Mouse (Mus musculus) intestine, embryonic 16.5 days (tissue): ENCODE measurements around the gene Trim5. TPM values are rescaled to one million over a fixed set of nuclear protein-coding genes. Genes with fewer than 3 reads are reported as not detected.
A peak's percentile ranks its signal among the peaks of the same experiment; 100 is the strongest.
"Not testable (repeated sequence)": the region's sequence is repeated elsewhere in the genome, so short reads cannot be mapped to it uniquely, and the experiment has no call there.

ENCODE experiments used
- ATAC-seq: fragments of 200-750 bp; cut with Nextera tagmentation; 2 replicates; pipeline ENCODE4 v1.8.0; 2017; ENCODE audit warnings: moderate TSS enrichment, moderate library complexity
- H3K27ac ChIP-seq: fragments of 300-500 bp; sonication (generic); 2 replicates; pipeline ENCODE4 v1.5.1; 2014; ENCODE audit warnings: mild to moderate bottlenecking, low read length
- H3K27me3 ChIP-seq: fragments of 300-500 bp; sonication (generic); replicated peaks from 2 replicates; pipeline ENCODE4 v1.6.1; 2014; ENCODE audit warnings: low read length, control low read depth, mixed read lengths; ENCODE audit not compliant: control insufficient read depth, insufficient read depth
- H3K36me3 ChIP-seq: fragments of 300-500 bp; sonication (generic); 2 replicates; pipeline ENCODE4 v1.6.1; 2014; ENCODE audit warnings: low read length, control low read depth; ENCODE audit not compliant: control insufficient read depth, insufficient read depth
- H3K4me1 ChIP-seq: fragments of 300-500 bp; sonication (generic); 2 replicates; pipeline ENCODE4 v1.6.1; 2014; ENCODE audit warnings: low read length, control low read depth, mixed read lengths; ENCODE audit not compliant: control insufficient read depth, insufficient read depth
- H3K4me2 ChIP-seq: fragments of 300-500 bp; sonication (generic); 2 replicates; pipeline ENCODE4 v1.6.1; 2014; ENCODE audit warnings: low read depth, low read length, control low read depth
- H3K4me3 ChIP-seq: fragments of 300-500 bp; sonication (generic); 2 replicates; pipeline ENCODE4 v1.5.1; 2014; ENCODE audit warnings: mild to moderate bottlenecking, low read length
- H3K9ac ChIP-seq: fragments of 300-500 bp; sonication (generic); 2 replicates; pipeline ENCODE4 v1.6.1; 2014; ENCODE audit warnings: low read depth, low read length
- H3K9me3 ChIP-seq: fragments of 300-500 bp; sonication (generic); 2 replicates; pipeline ENCODE4 v1.6.1; 2016; ENCODE audit warnings: low read length, control low read depth; ENCODE audit not compliant: control insufficient read depth
- WGBS: fragments of 180-500 bp; shearing (Covaris S2); extraction: QIAGEN DNeasy Blood & Tissue Kit; methylation state at CpG from one replicate; pipeline ENCODE4 v1.1.7; 2014; 5-methylcytosine and 5-hydroxymethylcytosine counted together
- polyA plus RNA-seq: library from polyadenylated mRNA; unstranded; fragments of >200 nt; fragmentation: Nextera tagmentation; extraction: Ambion mirVana; gene quantifications from 2 replicates; pipeline ENCODE4 v1.2.1, GENCODE M21; 2015

Gene Trim5
- polyA plus RNA-seq: 0.33 and 0.47 TPM in 2 replicates

- Histone ChIP-seq H3K4me2 (peak within 1 kb of the TSS; percentile 37; the same call in 1 of the 2 replicates), H3K4me3 (peak within 1 kb of the TSS; percentile 10)
- not testable (repeated sequence) for H3K9ac ChIP-seq, H3K27me3 ChIP-seq, H3K36me3 ChIP-seq, H3K27ac ChIP-seq, H3K4me1 ChIP-seq, H3K9me3 ChIP-seq
- ATAC-seq: peak; percentile 95
- 37% methylated on average over 14 of the region's 14 CpGs for WGBS
These were observed at the start of gene Trim5 for GRCm38 (mm10) chr7:104287576-104288443. Gene Trim5, minus strand, starts transcription at chr7:104288094.

- not testable (repeated sequence) for H3K9ac ChIP-seq, H3K9me3 ChIP-seq, H3K4me3 ChIP-seq, H3K27ac ChIP-seq, H3K4me2 ChIP-seq, H3K27me3 ChIP-seq, ATAC-seq, H3K36me3 ChIP-seq, H3K4me1 ChIP-seq
- 82% methylated on average over 3 of the region's 3 CpGs for WGBS
These were observed 47.7 kb upstream of the Trim5 start for GRCm38 (mm10) chr7:104335547-104335946.

GRCm38 (mm10) chr7:104329171-104329570 lies 41.3 kb upstream of the Trim5 start, which contains the start of gene Trim34b:
Gene Trim34b, plus strand, starts transcription at chr7:104329471.
- 92% methylated on average over 2 of the region's 2 CpGs for WGBS
- not testable (repeated sequence) for ATAC-seq, H3K36me3 ChIP-seq

GRCm38 (mm10) chr7:104322028-104322427 lies 34.1 kb upstream of the Trim5 start:
- ATAC-seq: no peak
- Histone ChIP-seq H3K4me2 (no peak overlapping the region), H3K36me3 (no peaks in the 10 kb centered on the region), H3K9me3 (no peaks in the 10 kb centered on the region), H3K9ac (no peak overlapping the region), H3K27ac (no peak overlapping the region), H3K4me3 (no peak overlapping the region), H3K4me1 (no peaks in the 10 kb centered on the region), H3K27me3 (no peaks in the 10 kb centered on the region)
- 60% methylated on average over 9 of the region's 9 CpGs for WGBS

More at GRCm38 (mm10) chr7:104329171-104329570, 41.3 kb upstream of the Trim5 start, which contains the start of gene Trim34b:
- not testable (repeated sequence) for H3K9me3 ChIP-seq, H3K4me3 ChIP-seq, H3K9ac ChIP-seq, H3K4me2 ChIP-seq, H3K27ac ChIP-seq, H3K4me1 ChIP-seq, H3K27me3 ChIP-seq

- H3K27ac ChIP-seq, H3K27me3 ChIP-seq, H3K9me3 ChIP-seq, H3K36me3 ChIP-seq, H3K4me1 ChIP-seq: not testable (repeated sequence)
- Histone ChIP-seq H3K9ac (peak within 1 kb of the TSS; percentile 58), H3K4me2 (peak within 1 kb of the TSS; percentile 47), H3K4me3 (peak within 1 kb of the TSS; percentile 51)
- WGBS: 16% methylated on average over 4 of the region's 4 CpGs
- ATAC-seq: peak; percentile 97
These were observed 27.6 kb upstream of the Trim5 start, which contains the start of gene Trim12a for GRCm38 (mm10) chr7:104315369-104316080. Gene Trim12a, minus strand, starts transcription at chr7:104315466.

DNA sequence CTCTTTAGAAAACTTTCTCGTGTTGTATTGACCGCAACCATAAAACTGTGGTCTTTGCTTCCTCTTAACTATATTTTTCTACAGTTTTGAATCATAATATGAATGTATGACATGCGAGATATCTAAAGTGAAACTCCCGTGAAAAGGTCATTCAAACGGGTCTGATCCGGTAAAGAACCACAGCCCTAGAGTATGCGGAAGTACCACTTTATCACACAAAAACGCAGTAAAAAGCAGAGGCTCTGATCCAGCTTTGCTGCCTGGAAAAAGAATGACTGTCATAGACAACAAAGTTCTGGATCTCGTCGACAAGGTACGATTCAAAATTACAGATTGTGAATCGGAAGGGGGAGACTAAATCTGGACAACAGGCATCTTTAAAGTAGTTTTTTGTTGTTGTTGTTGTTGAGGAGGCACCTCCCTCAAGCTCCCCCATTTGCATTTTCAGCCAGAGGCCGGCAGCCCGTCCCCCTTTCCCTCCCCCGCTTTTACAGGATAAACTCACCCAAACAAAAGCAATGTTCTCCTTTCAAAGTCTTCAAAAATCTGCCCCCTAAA lies 27.0 kb upstream of the Trim5 start:
- Histone ChIP-seq H3K9ac (peak overlapping the region; percentile 58), H3K4me3 (peak overlapping the region; percentile 51), H3K36me3 (no peaks in the 10 kb centered on the region), H3K9me3 (no peaks in the 10 kb centered on the region), H3K27ac (no peak overlapping the region), H3K4me1 (no peaks in the 10 kb centered on the region), H3K4me2 (peak overlapping the region; percentile 47), H3K27me3 (no peaks in the 10 kb centered on the region)
- WGBS: 7% methylated on average over 15 of the region's 15 CpGs
- peak; percentile 86 for ATAC-seq

GRCm38 (mm10) chr7:104291638-104292400 lies 3.9 kb upstream of the Trim5 start:
- no peak for ATAC-seq
- Histone ChIP-seq H3K9ac (no peak overlapping the region), H3K27me3 (no peaks in the 10 kb centered on the region), H3K36me3 (no peaks in the 10 kb centered on the region), H3K4me2 (no peak overlapping the region), H3K4me1 (no peaks in the 10 kb centered on the region), H3K27ac (no peak overlapping the region), H3K4me3 (no peak overlapping the region), H3K9me3 (no peaks in the 10 kb centered on the region)
- 79% methylated on average over 5 of the region's 5 CpGs for WGBS

DNA sequence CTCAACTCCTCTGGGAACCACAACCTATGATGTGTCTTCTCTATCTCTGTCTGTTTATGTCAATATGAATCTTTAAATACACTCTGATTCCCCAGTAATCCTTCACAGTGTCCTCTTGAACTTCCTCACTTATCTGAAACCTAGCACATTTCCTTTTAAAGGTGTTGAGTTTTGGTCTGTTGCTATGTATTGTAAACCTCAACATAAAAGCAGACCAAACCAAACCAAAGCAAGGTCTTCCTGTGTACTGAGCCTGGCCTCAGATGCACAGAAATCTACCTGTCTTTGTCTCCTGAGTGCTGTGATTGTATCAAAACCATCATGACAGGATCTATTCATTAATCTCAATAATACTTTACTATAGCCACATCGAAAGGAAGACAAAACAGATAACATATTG lies 2.7 kb upstream of the Trim5 start:
- no peak for ATAC-seq
- no peak overlapping the region for H3K9ac ChIP-seq
- H3K4me1 ChIP-seq: no peaks in the 10 kb centered on the region
- WGBS: 83% methylated on average over 1 of the region's 1 CpGs
- no peak overlapping the region for H3K4me3 ChIP-seq
- H3K27ac ChIP-seq: no peak overlapping the region
- no peaks in the 10 kb centered on the region for H3K27me3 ChIP-seq
- H3K9me3 ChIP-seq: no peaks in the 10 kb centered on the region
- no peak overlapping the region for H3K4me2 ChIP-seq
- H3K36me3 ChIP-seq: no peaks in the 10 kb centered on the region

DNA sequence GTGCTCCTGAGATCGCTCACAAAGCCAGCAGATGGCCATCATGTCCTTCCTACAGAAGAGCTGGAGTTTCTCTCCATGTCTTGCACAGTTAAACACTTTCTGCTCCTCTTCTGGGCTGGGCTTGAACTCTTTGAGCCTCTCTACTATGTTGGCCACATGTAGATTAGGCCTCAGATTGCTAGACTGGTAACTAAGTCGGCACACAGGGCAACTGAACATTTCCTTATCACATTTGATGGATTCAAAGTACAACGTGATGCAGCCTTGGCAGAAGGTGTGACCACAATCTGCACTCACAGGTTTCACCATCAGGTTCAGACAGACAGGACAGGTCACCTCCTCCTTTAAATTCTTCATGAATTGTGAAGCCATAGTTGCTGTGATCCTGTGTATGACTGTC lies 8.5 kb downstream of the Trim5 start:
- 69% methylated on average over 3 of the region's 3 CpGs for WGBS
- not testable (repeated sequence) for H3K4me3 ChIP-seq, H3K9ac ChIP-seq, H3K9me3 ChIP-seq, H3K4me1 ChIP-seq, ATAC-seq, H3K27me3 ChIP-seq, H3K27ac ChIP-seq, H3K4me2 ChIP-seq, H3K36me3 ChIP-seq
